Mouse (Mus musculus): ENCODE measurements around the gene Cuedc1.

- TF ChIP-seq CTCF (IDR thresholded peaks at IDR 0.05; ENCODE audit: borderline replicate concordance, extremely low read depth, insufficient read depth, insufficient read length) (no peak), POLR2A (IDR thresholded peaks at IDR 0.05; ENCODE audit: borderline replicate concordance, extremely low read depth, insufficient read depth, insufficient read length, poor library complexity, severe bottlenecking) (no peak)
Observed at GRCm38 (mm10) chr11:88122545-88122944, 24.7 kb downstream of the Cuedc1 start.

All from brain, embryonic 14.5 days (tissue).